Mouse (Mus musculus) retina, embryonic 14.5 days (tissue): Measurements from ENCODE around the gene Pde1c.

Experiments used
- DNase-seq: peaks from one replicate; pipeline ENCODE4 v3.0.0-alpha.2; 2015; ENCODE audit warnings: low spot score

Pde1c gene

GRCm38 (mm10) chr6:56331432-56331831, 237.5 kb downstream of the Pde1c start:
- no peak for DNase-seq

DNA sequence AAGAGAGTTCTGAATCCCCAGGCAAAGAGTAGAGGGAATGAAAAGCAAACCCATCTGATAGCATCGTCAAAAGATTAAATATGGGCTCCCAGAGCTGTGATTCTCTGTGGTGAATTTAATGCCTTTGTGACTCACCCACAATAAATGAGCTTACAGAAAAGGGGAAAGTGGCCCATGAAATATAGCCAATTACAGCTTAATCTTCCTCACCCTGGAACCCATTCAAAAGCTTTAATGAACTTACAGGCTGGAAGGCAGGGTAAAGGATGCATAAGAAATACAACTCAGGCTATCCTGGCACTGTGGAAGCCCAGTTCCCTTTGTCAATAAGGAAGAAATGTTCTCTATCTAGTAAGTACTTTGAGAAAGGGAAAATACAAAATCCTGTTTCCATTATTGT, 240.8 kb downstream of the Pde1c start:
- DNase-seq: peak; percentile 19

DNA sequence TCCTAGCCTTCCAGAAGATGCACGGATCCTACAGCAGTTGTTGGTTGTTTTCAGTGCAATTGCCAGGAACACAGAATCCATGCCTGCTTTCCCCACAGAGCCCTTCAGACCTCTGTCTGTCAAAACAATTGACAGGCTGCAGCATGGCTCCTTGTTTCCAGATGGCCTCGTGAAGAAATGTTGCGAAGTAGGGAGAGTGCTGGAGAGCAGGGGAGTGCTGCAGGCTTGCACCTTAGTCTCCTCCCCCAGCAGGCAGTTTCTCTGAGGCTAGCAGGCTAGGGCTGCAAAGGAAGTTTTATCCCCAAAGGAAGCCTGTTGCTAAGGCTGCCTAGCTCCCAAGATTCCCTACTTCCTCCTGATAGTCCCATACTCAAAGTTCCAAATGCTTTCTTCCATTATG, 246.1 kb downstream of the Pde1c start:
- no peak for DNase-seq

- DNase-seq: no peak
These were observed 258.6 kb downstream of the Pde1c start for GRCm38 (mm10) chr6:56310318-56310717.

DNA sequence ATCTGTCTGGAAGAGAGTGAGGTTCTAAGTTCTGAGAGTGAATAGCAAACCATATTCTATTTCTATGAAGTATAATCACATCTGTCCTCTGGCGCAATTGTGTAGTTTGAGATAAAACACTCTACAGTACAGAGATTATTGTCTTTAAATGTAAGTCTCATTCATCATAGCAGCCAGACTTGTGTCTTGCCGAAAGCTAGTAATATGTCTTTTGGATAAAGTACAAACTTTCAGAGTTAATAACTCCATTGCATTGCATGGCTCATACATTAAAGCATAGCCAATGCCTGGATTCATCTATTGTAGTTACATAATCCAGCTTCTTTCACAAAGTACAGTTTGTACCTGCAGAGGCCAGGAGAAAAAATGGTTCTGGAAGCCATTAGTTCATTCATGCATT, 262.8 kb downstream of the Pde1c start:
- DNase-seq: no peak

GRCm38 (mm10) chr6:56292176-56292575, 276.7 kb downstream of the Pde1c start:
- DNase-seq: no peak

GRCm38 (mm10) chr6:56289307-56289706, 279.6 kb downstream of the Pde1c start:
- DNase-seq: no peak

DNA sequence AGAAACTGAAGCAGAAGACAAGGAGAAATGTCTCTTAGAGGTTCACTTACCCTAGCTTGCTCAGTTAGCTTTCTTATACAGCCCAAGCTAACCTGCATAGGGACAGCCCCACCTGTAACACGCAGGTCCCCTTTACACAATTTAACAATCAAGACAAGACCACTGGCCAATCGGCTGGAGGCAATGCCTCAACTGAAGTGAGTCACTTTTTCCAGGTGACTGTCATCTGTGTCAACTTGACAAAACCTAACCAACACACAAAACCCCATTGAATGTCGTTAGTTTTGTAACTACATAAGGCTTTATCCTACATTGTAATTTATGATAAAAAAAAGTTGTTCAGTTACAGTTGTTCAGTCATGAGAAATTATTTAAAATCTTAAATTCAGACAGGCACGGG, 284.1 kb downstream of the Pde1c start:
- no peak for DNase-seq

GRCm38 (mm10) chr6:56275461-56275860, 293.4 kb downstream of the Pde1c start:
- no peak for DNase-seq

- DNase-seq: no peak
These were observed 297.2 kb downstream of the Pde1c start for GRCm38 (mm10) chr6:56271741-56272140.

DNA sequence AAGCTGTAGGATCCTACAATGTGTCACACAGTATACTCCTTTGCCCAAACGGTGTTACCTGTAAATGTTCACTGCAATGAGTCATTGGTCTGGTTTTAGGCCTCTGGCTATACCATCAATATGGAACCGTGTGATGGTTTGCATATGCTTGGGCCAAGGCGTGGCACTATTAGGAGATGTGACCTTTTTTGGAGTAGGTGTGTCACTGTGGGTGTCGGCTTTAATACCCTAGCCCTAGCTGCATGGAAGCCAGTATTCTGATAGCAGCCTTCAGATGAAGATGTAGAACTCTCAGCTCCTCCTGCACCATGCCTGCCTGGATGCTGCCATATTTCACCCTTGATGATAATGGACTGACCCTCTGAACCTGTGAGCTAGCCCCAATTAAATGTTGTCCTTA, 304.4 kb downstream of the Pde1c start:
- DNase-seq: no peak

- no peak for DNase-seq
These were observed 308.8 kb downstream of the Pde1c start for GRCm38 (mm10) chr6:56260118-56260517.

DNA sequence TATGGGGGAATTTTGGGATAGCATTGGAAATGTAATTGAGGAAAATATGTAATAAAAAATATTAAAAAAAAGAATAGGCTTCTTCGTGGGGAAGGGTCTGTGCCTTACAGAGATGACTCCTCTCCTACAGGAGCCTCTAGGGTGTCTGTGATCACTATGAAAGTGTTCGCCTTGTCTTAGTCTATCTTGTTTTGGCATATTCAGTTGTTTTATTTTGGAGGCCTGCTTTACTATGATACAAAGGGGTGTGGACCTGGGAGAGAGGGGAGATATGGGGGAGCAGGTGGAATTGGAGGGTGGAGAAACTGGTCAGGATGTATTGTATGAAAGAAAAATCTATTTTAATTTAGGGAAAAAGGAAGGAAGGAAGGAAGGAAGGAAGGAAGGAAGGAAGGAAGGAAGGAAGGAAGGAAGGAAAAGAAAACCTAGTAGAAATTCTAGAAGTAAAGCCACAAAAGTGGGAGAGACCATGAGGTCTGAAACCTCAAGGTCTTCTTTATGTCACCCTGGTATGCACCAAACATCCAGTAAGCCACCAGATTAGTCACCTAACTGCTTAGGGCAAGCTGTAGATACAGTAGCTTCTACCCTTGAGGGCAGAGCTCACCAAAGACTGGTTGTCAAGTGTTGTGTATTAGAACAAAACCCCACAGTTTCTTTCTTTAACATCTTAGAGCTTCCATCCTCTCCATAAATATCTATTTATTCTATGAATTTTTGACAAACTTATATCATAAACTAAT, 311.2 kb downstream of the Pde1c start:
- no peak for DNase-seq

DNA sequence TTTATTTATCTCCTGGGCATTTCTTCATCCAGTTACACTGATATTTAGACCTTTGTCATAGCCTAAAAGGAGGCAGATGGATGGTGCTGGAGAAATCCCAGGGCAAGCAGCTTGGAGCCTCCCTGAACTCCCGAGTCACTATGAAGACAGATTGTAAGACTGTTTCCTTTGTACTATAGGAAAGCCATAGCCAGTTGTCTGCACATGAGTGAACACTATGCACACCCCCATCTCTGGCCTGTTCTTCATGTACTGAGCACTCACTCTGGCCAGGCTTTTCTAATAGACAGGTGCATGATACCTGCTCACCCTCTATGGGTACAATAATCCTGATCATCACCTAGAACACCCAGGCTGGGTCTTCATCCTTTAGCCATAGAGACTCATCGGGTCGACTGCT, 318.8 kb downstream of the Pde1c start:
- DNase-seq: no peak

DNA sequence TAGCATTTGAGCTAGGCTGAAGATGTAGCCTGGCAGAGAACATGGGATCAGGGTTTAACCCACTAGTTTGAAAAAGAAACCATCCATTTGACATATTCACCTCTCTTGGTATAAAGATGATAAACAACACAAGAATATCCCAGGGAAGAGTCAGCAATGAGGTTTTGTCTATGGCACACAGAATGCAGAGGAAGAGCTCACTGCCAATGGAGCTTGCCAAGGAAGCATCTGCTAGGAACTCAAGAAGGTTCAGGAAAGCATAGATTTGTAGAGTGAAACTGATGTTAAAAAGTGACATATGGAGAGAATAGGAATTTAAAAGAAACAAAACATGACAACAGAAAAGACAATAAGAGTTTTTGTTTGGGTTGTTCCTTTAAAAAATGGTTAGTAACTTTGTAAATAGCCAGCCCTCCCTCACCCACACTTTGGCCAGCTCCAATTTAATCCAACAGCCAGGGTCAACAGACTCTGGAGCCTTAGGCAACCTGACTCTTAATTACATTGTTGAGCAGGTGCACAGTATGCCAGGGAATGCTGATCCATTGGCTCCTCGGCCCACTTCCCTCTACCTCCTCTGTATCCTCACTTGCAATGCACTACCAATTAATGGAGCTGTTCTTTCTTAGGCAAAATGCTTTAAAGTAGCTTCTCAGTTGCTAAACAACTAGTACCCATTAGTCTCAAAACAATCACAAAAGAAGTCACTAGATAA, 377.3 kb downstream of the Pde1c start:
- no peak for DNase-seq

- DNase-seq: no peak
These were observed 392.4 kb downstream of the Pde1c start for GRCm38 (mm10) chr6:56176485-56176884.

DNA sequence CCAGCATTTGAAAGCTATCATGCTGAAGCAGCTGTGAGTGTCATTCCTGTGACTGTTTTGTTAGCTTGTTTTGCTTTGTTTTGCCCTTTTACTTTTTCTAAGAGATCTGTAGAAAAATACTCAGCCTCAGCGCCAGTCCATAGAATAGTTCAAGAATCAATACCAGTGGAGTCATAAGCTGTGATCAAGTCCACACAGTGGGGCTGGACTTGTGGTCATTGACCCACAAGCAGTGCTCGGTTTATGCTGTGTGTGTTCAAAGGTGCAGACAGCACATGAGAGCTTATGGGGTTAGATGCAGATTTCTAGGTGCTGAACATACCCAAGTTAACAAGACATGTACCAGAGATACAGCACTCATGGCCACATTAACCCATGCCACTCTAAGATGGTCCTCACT, 396.7 kb downstream of the Pde1c start:
- DNase-seq: no peak

DNA sequence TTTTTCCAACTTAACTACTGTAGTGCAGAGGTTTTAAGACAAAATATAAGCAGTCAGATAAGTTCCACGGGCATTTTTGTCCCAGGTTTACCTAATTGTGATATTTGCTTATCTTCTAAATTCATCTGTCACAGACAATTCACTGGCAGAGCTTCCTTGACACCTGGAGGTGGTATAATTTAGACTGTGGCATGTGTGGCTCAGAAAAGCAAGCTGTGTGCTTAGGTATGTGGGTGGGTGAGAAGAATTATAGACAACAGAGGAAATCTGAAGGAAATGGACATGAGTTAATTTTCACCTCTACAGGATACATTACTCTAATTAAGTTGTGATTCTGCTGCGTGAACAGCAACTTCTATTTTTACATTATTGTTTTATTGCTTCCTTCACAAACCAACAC, 400.2 kb downstream of the Pde1c start:
- DNase-seq: no peak

GRCm38 (mm10) chr6:56158217-56158616, 410.7 kb downstream of the Pde1c start:
- DNase-seq: no peak

DNA sequence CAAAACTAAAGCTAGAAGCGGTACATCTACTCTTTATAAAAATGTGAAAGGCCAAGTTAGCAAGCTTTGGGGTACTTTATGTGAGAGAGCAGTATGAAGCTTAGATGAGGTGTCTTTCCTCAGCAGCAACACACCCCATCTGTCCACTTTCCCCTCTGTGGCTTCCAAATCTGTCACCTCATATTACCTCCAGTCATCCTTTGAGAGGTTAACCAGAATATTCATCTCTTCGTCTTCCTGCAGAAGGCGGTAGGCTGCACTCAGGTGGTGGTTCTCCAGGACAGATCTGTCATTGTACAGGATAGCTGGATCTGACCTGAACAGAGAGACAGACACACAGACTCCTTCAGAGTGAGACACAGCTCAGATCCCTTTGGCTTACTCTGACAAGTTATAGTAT, 412.1 kb downstream of the Pde1c start:
- DNase-seq: no peak

DNA sequence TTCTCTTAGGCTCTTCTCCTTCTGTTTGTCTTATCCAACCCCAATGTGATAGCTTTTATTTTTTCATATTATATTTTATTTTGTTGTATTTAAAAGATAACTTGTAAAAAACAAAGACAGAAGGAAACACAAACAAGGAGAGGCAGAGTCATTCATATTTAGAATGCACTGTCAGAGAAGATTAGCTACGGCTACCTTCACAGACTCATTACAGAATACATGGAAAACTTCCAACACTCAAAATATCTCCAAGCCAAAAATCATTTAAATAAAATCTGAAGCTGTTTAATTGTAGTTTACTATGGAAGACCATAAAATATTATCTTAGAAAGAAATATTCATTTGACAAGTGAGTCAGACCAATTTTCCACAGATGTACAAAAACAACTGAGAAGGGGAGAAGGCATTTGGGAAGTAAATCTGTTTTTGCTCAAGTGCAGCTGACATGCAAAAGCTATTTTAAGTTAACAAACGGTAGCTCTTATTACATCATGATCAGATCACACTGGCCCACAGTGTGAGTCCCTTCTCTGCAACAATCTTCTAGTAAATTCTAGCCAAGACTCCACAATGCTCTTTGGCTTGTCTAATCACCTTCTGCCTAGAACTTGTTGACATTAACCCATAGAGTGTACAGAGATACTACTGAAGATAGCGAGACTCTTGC, 438.3 kb downstream of the Pde1c start:
- no peak for DNase-seq

DNA sequence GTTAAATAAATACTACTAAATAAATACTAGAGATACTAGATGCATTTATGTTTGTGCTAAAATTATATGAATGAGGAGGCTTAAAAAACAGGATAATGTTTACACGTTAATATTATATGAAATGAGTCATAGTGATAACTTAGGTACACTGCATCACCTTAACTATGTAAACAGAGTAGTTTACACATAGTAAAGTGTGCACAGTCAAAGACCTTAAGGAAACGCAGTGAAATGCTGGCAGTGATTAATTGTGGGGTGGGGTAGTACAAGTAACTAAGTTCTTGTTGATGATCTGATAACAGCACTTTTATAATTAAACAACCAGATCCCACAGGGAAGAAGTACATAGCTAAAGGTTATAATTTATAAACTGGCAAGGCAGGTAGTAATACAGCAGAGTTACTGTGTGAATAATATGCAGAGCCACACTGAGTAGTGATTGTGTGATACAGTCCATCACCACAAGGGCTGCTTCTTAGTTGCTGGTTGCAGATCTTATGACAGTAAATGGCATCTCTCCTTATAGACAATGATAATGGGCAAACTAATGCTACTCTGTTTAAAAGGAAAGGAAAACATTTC, 469.3 kb downstream of the Pde1c start:
- DNase-seq: no peak

- DNase-seq: peak; percentile 71
These were observed 470.5 kb downstream of the Pde1c start for GRCm38 (mm10) chr6:56098427-56098826.
